Mouse (Mus musculus) midbrain, embryonic 12.5 days (tissue): ENCODE measurements at regions not wholly inside any gene's neighbourhood (a gene's known extent, or its start where the extent isn't known, plus 50 kb on each side); places are given as distances from the start of the nearest gene placed in this dataset.
"Not testable (repeated sequence)": the region's sequence is repeated elsewhere in the genome, so short reads cannot be mapped to it uniquely, and the experiment has no call there.

Source experiments
- ATAC-seq: fragments of 200-750 bp; cut with Nextera tagmentation; 2 replicates; pipeline ENCODE4 v1.8.0; 2017; ENCODE audit warnings: low read depth, moderate TSS enrichment, moderate library complexity; ENCODE audit not compliant: low FRiP score
- H3K27ac ChIP-seq: fragments of 300-500 bp; sonication (generic); replicated peaks from 2 replicates; pipeline ENCODE4 v1.5.1; 2016; ENCODE audit warnings: mild to moderate bottlenecking
- H3K27me3 ChIP-seq: fragments of 300-500 bp; sonication (generic); 2 replicates; pipeline ENCODE4 v1.6.1; 2016; ENCODE audit warnings: mild to moderate bottlenecking
- H3K36me3 ChIP-seq: fragments of 300-500 bp; sonication (generic); 2 replicates; pipeline ENCODE4 v1.6.1; 2016
- H3K4me1 ChIP-seq: fragments of 300-500 bp; sonication (generic); 2 replicates; pipeline ENCODE4 v1.6.1; 2016
- H3K4me2 ChIP-seq: fragments of 300-500 bp; sonication (generic); replicated peaks from 2 replicates; pipeline ENCODE4 v1.6.1; 2016; ENCODE audit warnings: mild to moderate bottlenecking, moderate library complexity
- H3K4me3 ChIP-seq: fragments of 300-500 bp; sonication (generic); 2 replicates; pipeline ENCODE4 v1.5.1; 2016; ENCODE audit warnings: mild to moderate bottlenecking
- H3K9ac ChIP-seq: fragments of 300-500 bp; sonication (generic); replicated peaks from 2 replicates; pipeline ENCODE4 v1.6.1; 2016; ENCODE audit warnings: mild to moderate bottlenecking, moderate library complexity
- H3K9me3 ChIP-seq: fragments of 300-500 bp; sonication (generic); 2 replicates; pipeline ENCODE4 v1.6.1; 2016; ENCODE audit warnings: mild to moderate bottlenecking
- WGBS: fragments of 180-500 bp; shearing (Covaris S2); methylation state at CpG from one replicate; pipeline ENCODE4 v1.1.7; 2016; 5-methylcytosine and 5-hydroxymethylcytosine counted together

DNA sequence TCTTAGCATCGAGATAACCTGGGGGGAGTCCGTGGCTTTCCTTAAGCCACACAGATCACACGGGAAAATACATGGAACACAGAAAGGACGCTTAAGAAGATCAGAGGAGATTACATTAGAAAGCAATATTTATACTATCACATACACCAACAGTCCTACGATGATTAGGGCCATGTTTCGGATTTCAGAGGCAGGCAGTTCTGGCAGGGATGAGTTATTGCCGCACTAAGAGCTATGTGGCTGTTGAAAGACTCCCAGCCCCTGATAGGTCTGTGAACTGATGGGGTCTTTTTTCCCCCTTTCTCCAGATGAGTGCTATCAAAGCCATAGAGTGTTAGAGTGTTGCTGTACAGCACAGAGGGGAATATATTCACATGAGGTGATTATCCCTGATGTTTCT lies 358.6 kb upstream of the Hand2 start:
- no peak overlapping the region for H3K4me2 ChIP-seq
- H3K9me3 ChIP-seq, result no peaks in the 10 kb centered on the region
- H3K36me3 ChIP-seq, result no peaks in the 10 kb centered on the region
- H3K9ac ChIP-seq, result no peak overlapping the region
- H3K27me3 ChIP-seq, result no peaks in the 10 kb centered on the region
- no peak for ATAC-seq
- no peak overlapping the region for H3K4me3 ChIP-seq
- WGBS, result 80% methylated on average over 7 of the region's 7 CpGs
- no peaks in the 10 kb centered on the region for H3K4me1 ChIP-seq
- H3K27ac ChIP-seq, result no peak overlapping the region

DNA sequence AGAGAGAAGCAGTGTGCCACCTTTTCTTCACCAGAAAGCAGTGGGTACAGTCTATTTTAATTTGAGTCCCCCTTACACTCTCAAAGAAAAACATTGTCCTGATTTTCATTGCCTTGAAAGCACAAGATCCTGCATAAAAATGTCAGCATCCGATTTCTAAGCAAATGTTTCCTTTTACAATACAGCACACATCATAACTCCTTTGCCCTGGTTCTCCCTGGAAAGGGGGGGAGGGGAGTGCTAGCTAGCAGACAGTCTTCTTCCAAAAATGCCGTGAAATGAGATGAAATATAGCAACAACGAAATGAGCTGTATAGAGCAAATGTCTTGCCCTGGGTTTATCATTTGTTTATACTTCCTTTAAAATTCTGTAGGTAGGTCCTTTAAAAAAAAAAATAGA lies 350.5 kb upstream of the Hand2 start:
- ATAC-seq, result no peak
- Histone ChIP-seq H3K4me2 (no peak overlapping the region), H3K9me3 (no peaks in the 10 kb centered on the region), H3K36me3 (no peaks in the 10 kb centered on the region), H3K27ac (no peak overlapping the region), H3K4me1 (no peaks in the 10 kb centered on the region), H3K9ac (no peak overlapping the region), H3K27me3 (no peaks in the 10 kb centered on the region), H3K4me3 (no peak overlapping the region)
- WGBS, result 68% methylated on average over 3 of the region's 3 CpGs

DNA sequence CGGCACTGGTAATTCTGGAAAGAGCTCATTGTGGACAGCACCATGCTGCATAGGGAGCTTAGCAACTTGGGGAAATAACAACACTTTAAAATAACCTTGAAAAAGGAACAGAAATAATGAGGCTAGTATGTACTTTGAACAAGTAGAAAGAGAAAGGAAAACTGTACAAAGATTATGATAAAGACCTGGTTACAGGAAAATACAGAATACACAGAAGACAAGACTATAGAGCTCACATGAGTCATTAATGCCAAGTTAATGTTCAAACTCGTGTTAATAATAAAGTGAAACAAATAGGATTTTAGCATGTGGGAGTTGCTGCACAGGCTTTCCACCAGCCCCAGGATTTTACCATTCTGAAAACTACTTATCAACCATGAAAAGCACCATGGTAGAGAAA lies 341.8 kb upstream of the Hand2 start:
- Histone ChIP-seq H3K9me3 (no peaks in the 10 kb centered on the region), H3K27ac (no peak overlapping the region), H3K9ac (no peak overlapping the region), H3K4me2 (no peak overlapping the region), H3K4me3 (no peak overlapping the region), H3K4me1 (no peaks in the 10 kb centered on the region), H3K27me3 (no peaks in the 10 kb centered on the region), H3K36me3 (no peaks in the 10 kb centered on the region)
- ATAC-seq, result no peak
- WGBS, result 75% methylated on average over 2 of the region's 2 CpGs

DNA sequence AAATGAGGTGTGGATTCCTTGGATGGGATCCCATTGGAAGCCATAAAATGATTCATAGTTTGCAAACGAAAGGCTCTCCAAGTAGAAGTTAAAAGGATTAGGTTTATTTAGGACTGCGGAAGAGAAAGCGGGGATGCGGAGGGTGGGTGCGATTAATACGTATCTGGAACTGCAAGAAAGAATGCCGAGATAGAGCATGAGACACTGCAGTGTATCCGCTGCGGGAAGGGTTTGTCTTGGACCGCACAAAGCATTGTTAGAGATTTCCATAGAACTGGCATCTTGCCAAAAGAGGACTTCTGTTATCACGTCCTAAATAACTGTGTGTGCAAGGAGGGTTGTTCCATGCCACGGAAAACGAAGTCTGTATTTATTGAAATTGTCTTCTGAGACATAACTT lies 341.4 kb upstream of the Hand2 start:
- H3K27me3 ChIP-seq, result no peaks in the 10 kb centered on the region
- H3K9ac ChIP-seq, result no peak overlapping the region
- H3K36me3 ChIP-seq, result no peaks in the 10 kb centered on the region
- no peaks in the 10 kb centered on the region for H3K4me1 ChIP-seq
- H3K4me3 ChIP-seq, result no peak overlapping the region
- ATAC-seq, result no peak
- WGBS, result 82% methylated on average over 13 of the region's 13 CpGs
- no peaks in the 10 kb centered on the region for H3K9me3 ChIP-seq
- no peak overlapping the region for H3K4me2 ChIP-seq
- H3K27ac ChIP-seq, result no peak overlapping the region

DNA sequence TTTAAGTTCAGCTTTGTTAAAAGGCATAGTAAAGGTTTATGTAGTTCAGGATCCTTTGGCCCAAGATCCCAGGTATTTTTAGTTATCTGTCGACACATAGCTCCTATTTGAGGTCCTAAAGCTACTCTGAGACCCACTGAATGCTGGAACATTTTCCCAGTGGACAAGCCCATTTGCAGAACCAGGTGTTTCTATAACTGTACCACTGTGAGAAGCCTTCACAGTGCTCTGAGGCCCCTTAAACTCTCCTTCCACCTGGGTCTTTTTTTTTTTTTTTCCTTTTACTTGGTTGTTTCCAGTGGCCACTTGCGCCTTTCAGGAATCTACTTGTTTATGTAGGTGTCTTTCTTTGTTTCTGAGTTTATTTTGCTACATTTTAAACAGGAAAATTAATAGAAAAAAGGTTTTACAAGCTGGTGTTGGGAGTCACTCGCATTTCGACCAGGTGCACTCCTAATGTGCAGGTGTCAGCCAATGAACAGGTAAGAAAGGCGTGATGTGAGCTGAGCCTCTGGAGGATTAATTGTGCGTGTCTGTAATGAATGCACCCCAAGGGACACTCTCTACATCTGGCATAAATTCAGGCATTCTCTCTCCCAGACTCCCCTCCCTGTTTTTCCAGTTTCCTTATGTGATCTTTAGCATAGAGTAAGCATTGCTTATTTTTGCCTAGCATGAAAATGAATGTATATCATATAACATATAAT lies 310.3 kb upstream of the Hand2 start:
- no peak overlapping the region for H3K4me2 ChIP-seq
- no peak for ATAC-seq
- no peak overlapping the region for H3K4me3 ChIP-seq
- H3K27me3 ChIP-seq, result no peaks in the 10 kb centered on the region
- no peaks in the 10 kb centered on the region for H3K9me3 ChIP-seq
- H3K9ac ChIP-seq, result no peak overlapping the region
- WGBS, result 75% methylated on average over 6 of the region's 6 CpGs
- no peak overlapping the region for H3K27ac ChIP-seq
- no peaks in the 10 kb centered on the region for H3K36me3 ChIP-seq
- H3K4me1 ChIP-seq, result no peaks in the 10 kb centered on the region

DNA sequence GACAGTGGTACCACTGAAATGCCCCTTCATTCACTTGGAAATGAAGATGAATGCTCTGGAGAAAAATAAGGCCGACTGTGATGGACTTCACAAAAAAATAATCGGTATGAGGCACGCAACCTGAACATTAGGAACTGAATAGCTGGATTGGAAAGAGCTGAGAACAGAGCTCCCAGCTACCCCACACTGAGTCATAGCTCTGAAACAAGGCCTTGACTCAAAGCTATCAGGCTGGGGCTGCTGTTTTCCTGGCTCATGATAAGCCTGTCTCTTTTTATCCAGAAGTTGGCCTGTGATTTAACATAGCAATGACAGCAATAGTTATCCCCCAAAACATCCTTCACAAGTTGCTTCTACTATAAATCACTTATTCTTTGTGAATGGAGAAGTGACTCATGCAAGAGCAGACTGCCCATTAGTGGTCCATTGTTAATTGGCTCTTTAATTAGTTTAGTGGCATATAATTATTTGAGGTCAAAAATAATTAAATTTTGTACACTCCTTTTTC lies 306.9 kb upstream of the Hand2 start:
- H3K4me2 ChIP-seq, result no peak overlapping the region
- no peaks in the 10 kb centered on the region for H3K9me3 ChIP-seq
- H3K27ac ChIP-seq, result no peak overlapping the region
- ATAC-seq, result no peak
- WGBS, result 79% methylated on average over 3 of the region's 3 CpGs
- no peaks in the 10 kb centered on the region for H3K4me1 ChIP-seq
- no peaks in the 10 kb centered on the region for H3K36me3 ChIP-seq
- no peak overlapping the region for H3K4me3 ChIP-seq
- no peaks in the 10 kb centered on the region for H3K27me3 ChIP-seq
- H3K9ac ChIP-seq, result no peak overlapping the region

DNA sequence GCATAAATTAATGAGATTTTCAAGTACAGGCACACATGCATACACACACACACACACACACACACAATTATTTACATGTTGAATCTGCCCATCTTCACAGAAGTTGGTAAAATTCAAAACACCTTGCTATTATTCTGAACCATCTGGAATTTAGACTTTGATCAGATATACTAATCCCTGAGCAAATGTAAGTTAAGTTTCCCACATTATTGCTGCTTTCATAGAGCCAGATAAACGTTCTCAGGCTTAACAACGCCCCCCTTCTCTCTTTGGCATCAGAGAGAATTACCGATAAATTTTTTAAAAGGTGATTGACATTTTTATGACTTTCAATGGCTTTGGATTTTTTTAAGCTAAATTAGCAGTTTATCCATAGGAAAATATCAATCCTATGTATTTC lies 304.5 kb upstream of the Hand2 start:
- 78% methylated on average over 3 of the region's 3 CpGs for WGBS
- H3K4me3 ChIP-seq, result no peak overlapping the region
- H3K27ac ChIP-seq, result no peak overlapping the region
- H3K9me3 ChIP-seq, result no peaks in the 10 kb centered on the region
- H3K9ac ChIP-seq, result no peak overlapping the region
- no peak for ATAC-seq
- H3K36me3 ChIP-seq, result no peaks in the 10 kb centered on the region
- no peak overlapping the region for H3K4me2 ChIP-seq
- H3K27me3 ChIP-seq, result no peaks in the 10 kb centered on the region
- H3K4me1 ChIP-seq, result no peaks in the 10 kb centered on the region

DNA sequence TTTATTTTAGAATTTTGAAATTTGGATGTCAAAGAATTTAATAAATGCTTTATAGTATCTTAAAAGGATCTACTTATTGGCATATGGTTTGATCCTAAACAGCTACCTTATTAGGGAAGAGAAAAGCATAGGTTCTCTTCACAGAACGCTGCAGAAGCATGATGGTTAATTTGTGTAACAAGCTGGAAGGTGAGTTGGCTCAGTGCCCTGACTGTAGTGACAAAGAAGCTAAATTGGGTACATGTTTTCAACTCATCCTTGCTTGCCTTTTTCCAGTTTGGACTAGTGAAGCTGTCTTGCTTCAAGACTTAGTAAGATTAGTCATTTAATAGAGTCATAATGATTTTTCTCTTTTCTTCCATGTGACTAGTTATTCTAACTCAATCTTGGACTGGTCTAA lies 292.7 kb upstream of the Hand2 start:
- H3K4me1 ChIP-seq, H3K27ac ChIP-seq, H3K9me3 ChIP-seq, H3K27me3 ChIP-seq, H3K36me3 ChIP-seq, H3K4me3 ChIP-seq, H3K4me2 ChIP-seq, ATAC-seq, H3K9ac ChIP-seq: not testable (repeated sequence)
- 84% methylated on average over 1 of the region's 1 CpGs for WGBS

DNA sequence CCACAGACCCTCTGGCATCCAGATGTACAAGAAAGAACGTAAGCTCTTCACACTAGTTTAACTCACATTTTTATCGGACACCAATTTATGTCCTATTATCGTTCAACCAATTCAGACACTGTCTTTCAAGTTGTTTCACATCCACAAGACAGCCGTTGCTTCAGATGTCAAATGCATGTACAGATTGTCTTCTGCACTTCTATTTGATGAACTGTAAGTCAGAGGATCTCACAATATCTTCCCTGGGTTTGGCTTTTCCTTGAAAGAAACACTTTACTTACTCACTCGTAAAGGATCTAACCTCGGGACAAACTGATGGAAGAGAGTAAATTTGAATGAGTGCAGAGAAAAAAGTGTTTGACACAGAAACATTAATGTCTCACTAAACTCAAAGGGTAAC lies 272.3 kb upstream of the Hand2 start:
- no peaks in the 10 kb centered on the region for H3K27me3 ChIP-seq
- 89% methylated on average over 6 of the region's 6 CpGs for whole genome bisulfite sequencing
- ATAC-seq, result no peak

DNA sequence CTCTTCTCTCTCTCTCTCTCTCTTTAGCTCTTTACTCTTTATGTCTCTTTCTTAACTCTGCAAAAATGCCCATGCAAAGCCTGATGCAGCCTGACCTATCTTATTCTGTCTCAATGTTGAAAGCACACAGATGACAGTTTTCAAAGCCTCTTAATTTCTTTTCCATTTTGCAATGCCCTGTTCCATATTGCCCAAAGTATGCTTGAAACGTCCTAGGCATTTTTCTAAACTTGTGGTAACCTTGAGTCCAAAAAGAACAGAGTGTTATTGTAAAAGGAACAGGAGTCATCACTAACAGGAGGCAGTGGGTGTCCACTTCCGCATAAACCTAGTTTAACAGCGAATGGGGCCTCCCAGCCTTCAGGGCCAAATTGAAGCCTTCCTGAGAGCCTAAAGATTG lies 271.9 kb upstream of the Hand2 start:
- Histone ChIP-seq H3K4me2 (no peak overlapping the region), H3K9ac (no peak overlapping the region), H3K36me3 (no peaks in the 10 kb centered on the region), H3K27me3 (no peaks in the 10 kb centered on the region), H3K27ac (no peak overlapping the region), H3K9me3 (no peaks in the 10 kb centered on the region), H3K4me1 (no peaks in the 10 kb centered on the region), H3K4me3 (no peak overlapping the region)
- 88% methylated on average over 3 of the region's 3 CpGs for WGBS
- no peak for ATAC-seq

More for the DNA sequence above, 272.3 kb upstream of the Hand2 start:
- H3K9me3 ChIP-seq, result no peaks in the 10 kb centered on the region
- no peak overlapping the region for H3K4me2 ChIP-seq
- no peaks in the 10 kb centered on the region for H3K36me3 ChIP-seq
- H3K9ac ChIP-seq, result no peak overlapping the region
- H3K4me3 ChIP-seq, result no peak overlapping the region
- H3K4me1 ChIP-seq, result no peaks in the 10 kb centered on the region
- H3K27ac ChIP-seq, result no peak overlapping the region

DNA sequence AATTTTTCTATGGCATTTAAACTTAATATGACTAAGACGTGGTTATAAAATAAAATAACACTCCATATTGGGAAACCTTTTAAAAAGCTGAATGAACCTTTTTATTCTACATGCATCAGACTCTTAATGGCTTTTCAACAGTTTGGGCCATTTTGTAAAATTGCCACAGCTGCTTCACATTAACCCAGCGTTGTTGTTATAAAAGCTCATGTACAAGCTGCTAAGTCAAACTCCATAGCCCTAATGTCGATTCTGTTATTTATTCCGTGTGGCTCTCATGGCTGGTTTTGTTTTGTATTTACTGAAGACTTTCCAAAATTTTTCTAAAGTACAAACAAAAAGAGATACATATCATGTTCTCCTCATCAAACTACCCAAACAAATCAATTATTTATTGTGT lies 268.1 kb upstream of the Hand2 start:
- WGBS, result 82% methylated on average over 4 of the region's 4 CpGs
- Histone ChIP-seq H3K27ac (no peak overlapping the region), H3K4me3 (no peak overlapping the region), H3K9me3 (no peaks in the 10 kb centered on the region), H3K27me3 (no peaks in the 10 kb centered on the region), H3K4me2 (no peak overlapping the region), H3K9ac (no peak overlapping the region), H3K36me3 (no peaks in the 10 kb centered on the region), H3K4me1 (no peaks in the 10 kb centered on the region)
- no peak for ATAC-seq

DNA sequence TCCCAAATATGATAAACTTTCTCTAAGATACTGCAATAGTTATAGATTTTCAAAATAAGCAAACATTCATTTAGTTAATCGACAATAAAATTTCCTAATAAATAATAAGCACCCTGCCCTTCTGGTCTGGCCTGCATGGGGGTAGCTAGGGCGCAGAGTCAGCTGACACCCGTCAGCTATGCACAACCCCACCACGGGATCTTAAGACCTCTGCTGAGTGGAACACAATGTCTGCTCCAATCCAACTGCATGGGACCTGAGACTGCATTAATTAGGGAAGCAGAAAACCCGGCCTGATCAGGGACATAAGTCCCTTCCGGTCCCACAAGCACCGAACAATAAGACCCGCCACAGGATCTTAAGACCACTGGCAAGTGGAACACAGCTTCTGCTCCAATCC lies 243.8 kb upstream of the Hand2 start:
- no peaks in the 10 kb centered on the region for H3K27me3 ChIP-seq
- no peak overlapping the region for H3K27ac ChIP-seq
- H3K36me3 ChIP-seq, result no peaks in the 10 kb centered on the region
- no peak overlapping the region for H3K9ac ChIP-seq
- H3K4me3 ChIP-seq, result no peak overlapping the region
- 70% methylated on average over 8 of the region's 8 CpGs for WGBS
- H3K4me1 ChIP-seq, result no peaks in the 10 kb centered on the region
- no peaks in the 10 kb centered on the region for H3K9me3 ChIP-seq
- no peak for ATAC-seq
- H3K4me2 ChIP-seq, result no peak overlapping the region

DNA sequence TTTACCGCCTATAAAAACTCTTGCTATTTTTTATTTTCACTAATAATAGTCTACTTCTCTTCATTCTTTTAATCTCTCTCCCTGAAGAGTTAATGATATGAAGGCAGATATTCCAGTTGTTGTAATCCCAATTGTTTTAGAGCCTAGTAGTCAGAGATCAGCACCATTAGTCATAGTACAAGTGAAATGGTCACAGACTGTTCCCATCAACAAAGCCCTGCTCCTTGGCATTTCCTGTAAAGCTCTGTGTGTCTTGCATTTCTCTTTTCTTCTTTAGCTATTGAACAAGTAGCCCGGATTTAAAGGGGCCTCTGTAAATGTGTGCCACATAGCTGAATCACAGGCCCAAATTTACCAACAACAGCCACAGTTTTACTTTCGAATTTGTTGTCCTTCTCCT lies 234.0 kb upstream of the Hand2 start:
- no peak overlapping the region for H3K4me3 ChIP-seq
- H3K27ac ChIP-seq, result no peak overlapping the region
- H3K27me3 ChIP-seq, result no peaks in the 10 kb centered on the region
- 73% methylated on average over 3 of the region's 3 CpGs for WGBS
- no peak overlapping the region for H3K4me2 ChIP-seq
- H3K4me1 ChIP-seq, result no peaks in the 10 kb centered on the region
- H3K9ac ChIP-seq, result no peak overlapping the region
- H3K36me3 ChIP-seq, result no peaks in the 10 kb centered on the region
- ATAC-seq, result no peak
- no peaks in the 10 kb centered on the region for H3K9me3 ChIP-seq
